In the genomic region with DNA sequence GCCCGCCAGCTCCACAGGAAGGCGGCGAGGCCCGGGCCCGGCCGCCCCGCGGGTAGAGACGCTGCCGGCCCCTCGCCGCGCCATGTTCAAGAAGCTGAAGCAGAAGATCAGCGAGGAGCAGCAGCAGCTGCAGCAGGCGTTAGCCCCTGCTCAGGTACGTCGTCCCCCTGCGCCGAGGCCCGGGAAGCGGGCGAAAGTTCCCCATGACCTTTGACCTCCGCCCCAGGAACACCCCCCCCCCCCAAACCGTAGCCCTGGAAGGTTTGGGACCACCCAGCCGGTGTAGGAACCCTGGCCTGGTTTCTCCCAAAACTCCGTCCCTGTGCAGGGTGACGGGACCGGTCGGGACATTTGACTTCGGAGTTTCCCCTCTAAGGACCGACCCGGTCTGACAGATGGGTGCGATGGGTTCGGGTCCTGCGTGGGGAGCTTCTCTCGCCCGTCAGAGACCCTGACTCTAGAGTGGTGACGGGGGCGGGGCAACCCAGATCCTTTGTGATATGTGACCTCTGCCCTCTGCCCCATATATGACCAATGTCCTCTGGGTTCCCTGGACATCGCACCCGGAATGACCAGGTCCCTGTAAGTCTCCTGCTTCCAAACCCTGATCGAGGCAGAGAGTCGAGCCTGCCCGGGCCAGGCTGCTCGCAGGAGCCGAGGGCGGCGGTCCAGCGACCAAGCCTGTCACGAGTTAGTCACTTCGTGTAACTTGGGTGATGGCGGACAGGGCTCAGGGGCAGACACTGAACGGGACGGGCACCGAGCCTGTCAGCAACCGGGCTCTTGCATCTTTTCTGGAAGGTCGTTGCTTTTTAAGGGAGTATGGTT, we compare ENCODE assay signal across 8 mouse cellular contexts. TPM values are rescaled to one million over a fixed set of nuclear protein-coding genes. Genes with fewer than 3 reads are reported as not detected.
A peak's percentile ranks its signal among the peaks of the same experiment; 100 is the strongest.
DNase-seq lines count a peak whose midpoint lies in the region; ATAC-seq lines count a peak whose summit lies in the region.

No protein-coding gene starts in this region.

- no peaks in the 10 kb centered on the region for H3K9me3 ChIP-seq in forebrain, embryonic 12.5 days
- no peaks in the 10 kb centered on the region for H3K9me3 ChIP-seq in hindbrain, embryonic 13.5 days
- H3K9me3 ChIP-seq in limb, embryonic 13.5 days: no peaks in the 10 kb centered on the region
- H3K9me3 ChIP-seq in midbrain, embryonic 14.5 days (ENCODE audit: control insufficient read depth, low read length): no peaks in the 10 kb centered on the region

- H3K9ac ChIP-seq in forebrain, embryonic 12.5 days: peak overlapping the region; percentile 86
- H3K9ac ChIP-seq in hindbrain, embryonic 13.5 days: peak overlapping the region; percentile 93
- H3K9ac ChIP-seq in limb, embryonic 13.5 days: peak overlapping the region; percentile 91
- peak overlapping the region; percentile 91 for H3K9ac ChIP-seq in midbrain, embryonic 14.5 days (replicated peaks; ENCODE audit: low read length)

- H3K4me2 ChIP-seq in forebrain, embryonic 12.5 days: peak overlapping the region; percentile 99
- H3K4me2 ChIP-seq in hindbrain, embryonic 13.5 days: peak overlapping the region; percentile 100
- peak overlapping the region; percentile 99 for H3K4me2 ChIP-seq in limb, embryonic 13.5 days (replicated peaks)
- peak overlapping the region; percentile 99 for H3K4me2 ChIP-seq in midbrain, embryonic 14.5 days (ENCODE audit: low read length)

- 0% methylated on average over 57 of the region's 57 CpGs for WGBS in forebrain, embryonic 12.5 days
- WGBS in hindbrain, embryonic 13.5 days: under 1% methylated on average over 57 of the region's 57 CpGs
- WGBS in limb, embryonic 13.5 days: 0% methylated on average over 55 of the region's 57 CpGs
- WGBS in midbrain, embryonic 14.5 days: under 1% methylated on average over 57 of the region's 57 CpGs

- peaks cover 5% of the 10 kb centered on the region; the same call in 1 of the 2 replicates for H3K36me3 ChIP-seq in forebrain, embryonic 12.5 days (replicated peaks)
- 0 out of 2 replicates have a peak, but pooled peaks cover 5% of the 10 kb centered on the region for H3K36me3 ChIP-seq in hindbrain, embryonic 13.5 days
- peaks cover 4% of the 10 kb centered on the region; the same call in 1 of the 2 replicates for H3K36me3 ChIP-seq in limb, embryonic 13.5 days
- 0 out of 2 replicates have a peak, but pooled peaks cover 4% of the 10 kb centered on the region for H3K36me3 ChIP-seq in midbrain, embryonic 14.5 days (ENCODE audit: control insufficient read depth, insufficient read depth, low read length)

- peak overlapping the region; percentile 72 for H3K27ac ChIP-seq in forebrain, embryonic 12.5 days
- H3K27ac ChIP-seq in hindbrain, embryonic 13.5 days: peak overlapping the region; percentile 83
- no peak overlapping the region for H3K27ac ChIP-seq in limb, embryonic 13.5 days
- peak overlapping the region; percentile 81 for H3K27ac ChIP-seq in midbrain, embryonic 14.5 days (replicated peaks; ENCODE audit: low read depth, low read length)

- H3K4me3 ChIP-seq in forebrain, embryonic 12.5 days (replicated peaks): peak overlapping the region; percentile 93
- H3K4me3 ChIP-seq in hindbrain, embryonic 13.5 days: peak overlapping the region; percentile 73
- H3K4me3 ChIP-seq in limb, embryonic 13.5 days: peak overlapping the region; percentile 92
- peak overlapping the region; percentile 96 for H3K4me3 ChIP-seq in midbrain, embryonic 14.5 days (replicated peaks; ENCODE audit: low read depth, low read length)

- no peaks in the 10 kb centered on the region for H3K27me3 ChIP-seq in forebrain, embryonic 12.5 days
- H3K27me3 ChIP-seq in hindbrain, embryonic 13.5 days: no peaks in the 10 kb centered on the region
- H3K27me3 ChIP-seq in limb, embryonic 13.5 days: no peaks in the 10 kb centered on the region
- no peaks in the 10 kb centered on the region for H3K27me3 ChIP-seq in midbrain, embryonic 14.5 days (ENCODE audit: control insufficient read depth, insufficient read depth, low read length)

- ATAC-seq in cerebellum, adult (ENCODE audit: insufficient number of reproducible peaks, low FRiP score, low TSS enrichment): peak; percentile 31; the same call in 1 of the 2 replicates
- peak; percentile 55 for ATAC-seq in forebrain, embryonic 12.5 days (ENCODE audit: low FRiP score)
- ATAC-seq in hindbrain, embryonic 13.5 days (ENCODE audit: low FRiP score): peak; percentile 71
- ATAC-seq in limb, embryonic 13.5 days (ENCODE audit: low FRiP score, low read depth): peak; percentile 66
- peak; percentile 65 for ATAC-seq in midbrain, embryonic 14.5 days (ENCODE audit: low FRiP score, low TSS enrichment)

- peak; percentile 18 for DNase-seq in right cerebral cortex, postnatal 25 days
- no peak for DNase-seq in right cerebral cortex, adult 18-20 months
- DNase-seq in midbrain, embryonic 14.5 days: peak; percentile 16
- DNase-seq in thymus, postnatal 0 days (ENCODE audit: low spot score): peak; percentile 23

- H3K4me1 ChIP-seq in forebrain, embryonic 12.5 days: peaks cover 23% of the 10 kb centered on the region
- H3K4me1 ChIP-seq in hindbrain, embryonic 13.5 days (replicated peaks): peaks cover 45% of the 10 kb centered on the region
- peaks cover 34% of the 10 kb centered on the region for H3K4me1 ChIP-seq in limb, embryonic 13.5 days
- peaks cover 21% of the 10 kb centered on the region for H3K4me1 ChIP-seq in midbrain, embryonic 14.5 days (ENCODE audit: control insufficient read depth, insufficient read depth, low read length)

RNA-seq across cellular contexts. Expression of a gene that starts 0.6 kb away (rescaled TPM):
- polyA plus RNA-seq in forebrain, embryonic 12.5 days (2016; fragmentation: Nextera tagmentation; extraction: Ambion mirVana): 68.4 and 69.0 TPM in 2 replicates
- 47.9 and 49.5 TPM in 2 replicates for polyA plus RNA-seq in hindbrain, embryonic 13.5 days (2015; fragmentation: Nextera tagmentation; extraction: Ambion mirVana)
- 52.0 and 56.0 TPM in 2 replicates for polyA plus RNA-seq in limb, embryonic 13.5 days (2015; fragmentation: Nextera tagmentation; extraction: Ambion mirVana)
- 47.8 and 53.3 TPM in 2 replicates for polyA plus RNA-seq in midbrain, embryonic 14.5 days (2014; fragmentation: Nextera tagmentation; extraction: Ambion mirVana)
- polyA plus RNA-seq in thymus, postnatal 0 days (2015; fragmentation: Nextera tagmentation; extraction: Ambion mirVana): 28.4 and 34.1 TPM in 2 replicates

RNA-seq across cellular contexts. Expression of a gene that starts 28.6 kb away (rescaled TPM):
- 20.5 and 24.9 TPM in 2 replicates for polyA plus RNA-seq in forebrain, embryonic 12.5 days (2016; fragmentation: Nextera tagmentation; extraction: Ambion mirVana)
- polyA plus RNA-seq in hindbrain, embryonic 13.5 days (2015; fragmentation: Nextera tagmentation; extraction: Ambion mirVana): 0.43 and 0.65 TPM in 2 replicates
- 0.28 and 0.71 TPM in 2 replicates for polyA plus RNA-seq in limb, embryonic 13.5 days (2015; fragmentation: Nextera tagmentation; extraction: Ambion mirVana)
- polyA plus RNA-seq in midbrain, embryonic 14.5 days (2014; fragmentation: Nextera tagmentation; extraction: Ambion mirVana): 1.6 and 1.9 TPM in 2 replicates
- polyA plus RNA-seq in thymus, postnatal 0 days (2015; fragmentation: Nextera tagmentation; extraction: Ambion mirVana): 0.06 and 0.18 TPM in 2 replicates
